Mouse (Mus musculus) CH12.LX (cell line): Measurements from ENCODE around the gene Clba1. TPM values are rescaled to one million over a fixed set of nuclear protein-coding genes. Genes with fewer than 3 reads are reported as not detected.

Experiments
- DNase-seq: peaks from one replicate; pipeline ENCODE4 v3.0.0-alpha.2; 2013; ENCODE audit errors: extremely low read depth
- H3K27ac ChIP-seq: 2 replicates; pipeline ENCODE4 v1.5.1; 2012; ENCODE audit warnings: low read depth, mild to moderate bottlenecking, control low read depth, moderate library complexity; ENCODE audit not compliant: insufficient read depth
- H3K27me3 ChIP-seq: replicated peaks from 2 replicates; pipeline ENCODE3; 2012; ENCODE audit warnings: inconsistent platforms
- H3K36me3 ChIP-seq, 2 experiments: replicated peaks in 1 of 2; 2 replicates each; pipeline versions ENCODE3 to v1.6.1; 2012; ENCODE audit warnings: inconsistent platforms in 1 of 2, low read length in 1 of 2, mild to moderate bottlenecking in 1 of 2, mixed read lengths in 1 of 2, moderate library complexity in 1 of 2; ENCODE audit not compliant: control insufficient read depth in 1 of 2, insufficient read depth in 1 of 2
- H3K4me1 ChIP-seq, 2 experiments: 2 replicates each; pipeline ENCODE4 v1.6.1; 2012; ENCODE audit warnings: inconsistent platforms in 1 of 2, moderate library complexity in 1 of 2; ENCODE audit not compliant: insufficient read depth in 2 of 2, control insufficient read depth in 1 of 2
- H3K4me2 ChIP-seq: 2 replicates; pipeline ENCODE4 v1.6.1; 2012; ENCODE audit warnings: low read depth, mild to moderate bottlenecking, control low read depth; ENCODE audit not compliant: poor library complexity, insufficient read depth, severe bottlenecking
- H3K4me3 ChIP-seq, 3 experiments: fragments of 150-350 bp in 1 of 3; sonication (generic) in 1 of 3; replicated peaks in 1 of 3; 2 replicates each; pipeline versions ENCODE3 to v1.5.1; 2011 to 2012; ENCODE audit warnings: low read depth in 2 of 3, low read length in 2 of 3, mild to moderate bottlenecking in 2 of 3, moderate library complexity in 2 of 3, control low read depth in 1 of 3, improper control_type of control experiment in 1 of 3, inconsistent platforms in 1 of 3, mixed read lengths in 1 of 3; ENCODE audit not compliant: poor library complexity in 1 of 3
- H3K79me2 ChIP-seq: replicated peaks from 2 replicates; pipeline ENCODE4 v1.6.1; 2012; ENCODE audit warnings: mild to moderate bottlenecking, moderate library complexity; ENCODE audit not compliant: control insufficient read depth, poor library complexity, insufficient read depth, severe bottlenecking; ENCODE audit errors: extremely low read depth
- H3K9ac ChIP-seq: 2 replicates; pipeline ENCODE4 v1.6.1; 2012; ENCODE audit warnings: low read depth, mild to moderate bottlenecking, control low read depth, moderate library complexity; ENCODE audit not compliant: insufficient read depth
- H3K9me3 ChIP-seq: replicated peaks from 2 replicates; pipeline ENCODE3; 2012; ENCODE audit warnings: low read length, inconsistent platforms, mixed read lengths
- CHD1 ChIP-seq: IDR thresholded peaks from 2 replicates; pipeline ENCODE4 v1.6.1; 2012; ENCODE audit warnings: low read depth, low read length, improper control_type of control experiment, inconsistent platforms
- CHD2 ChIP-seq: IDR thresholded peaks from 2 replicates; pipeline ENCODE4 v1.6.1; 2011; ENCODE audit warnings: low read length, improper control_type of control experiment
- E2F4 ChIP-seq: IDR thresholded peaks from 2 replicates; pipeline ENCODE4 v1.6.1; 2011; ENCODE audit warnings: low read depth, low read length, improper control_type of control experiment; ENCODE audit not compliant: insufficient replicate concordance
- ELF1 ChIP-seq: IDR thresholded peaks from 2 replicates; pipeline ENCODE4 v1.6.1; 2014; ENCODE audit warnings: low read depth, mild to moderate bottlenecking, inconsistent platforms, low read length, improper control_type of control experiment
- EP300 ChIP-seq: IDR thresholded peaks from 2 replicates; pipeline ENCODE4 v1.6.1; 2011; ENCODE audit warnings: low read length, improper control_type of control experiment
- ETS1 ChIP-seq: conservative IDR thresholded peaks from 2 replicates; pipeline ENCODE4 v1.6.1; 2012; ENCODE audit warnings: low read depth, mild to moderate bottlenecking, inconsistent platforms, low read length, improper control_type of control experiment, moderate library complexity
- GABPA ChIP-seq: IDR thresholded peaks from 2 replicates; pipeline ENCODE4 v1.6.1; 2012; ENCODE audit warnings: low read depth, low read length, improper control_type of control experiment, inconsistent platforms; ENCODE audit not compliant: insufficient replicate concordance
- HCFC1 ChIP-seq: IDR thresholded peaks from 2 replicates; pipeline ENCODE4 v1.6.1; 2012; ENCODE audit warnings: low read depth, mild to moderate bottlenecking, inconsistent platforms, low read length, improper control_type of control experiment
- JUN ChIP-seq: IDR thresholded peaks from 2 replicates; pipeline ENCODE4 v1.6.1; 2011; ENCODE audit warnings: low read depth, mild to moderate bottlenecking, low read length, improper control_type of control experiment, moderate library complexity; ENCODE audit not compliant: insufficient read depth
- KAT2A ChIP-seq: IDR thresholded peaks from 2 replicates; pipeline ENCODE4 v1.6.1; 2012; ENCODE audit warnings: low read length, improper control_type of control experiment, inconsistent platforms; ENCODE audit not compliant: insufficient replicate concordance
- MAFK ChIP-seq: IDR thresholded peaks from 2 replicates; pipeline ENCODE4 v1.6.1; 2011; ENCODE audit warnings: low read length, improper control_type of control experiment; ENCODE audit not compliant: insufficient replicate concordance
- MAX ChIP-seq: IDR thresholded peaks from 2 replicates; pipeline ENCODE4 v1.6.1; 2011; ENCODE audit warnings: low read length, improper control_type of control experiment
- MEF2A ChIP-seq: IDR thresholded peaks from 2 replicates; pipeline ENCODE4 v1.6.1; 2014; ENCODE audit warnings: low read depth, mild to moderate bottlenecking, inconsistent platforms, low read length, improper control_type of control experiment, borderline replicate concordance
- MXI1 ChIP-seq: IDR thresholded peaks from 2 replicates; pipeline ENCODE4 v1.6.1; 2011; ENCODE audit warnings: mild to moderate bottlenecking, low read depth, low read length, improper control_type of control experiment
- MYC ChIP-seq: IDR thresholded peaks from 2 replicates; pipeline ENCODE4 v1.6.1; 2011; ENCODE audit warnings: low read depth, mild to moderate bottlenecking, improper control_type of control experiment, low read length
- NELFE ChIP-seq: IDR thresholded peaks from 2 replicates; pipeline ENCODE4 v1.6.1; 2011; ENCODE audit warnings: low read depth, low read length, improper control_type of control experiment
- PAX5 ChIP-seq: IDR thresholded peaks from 2 replicates; pipeline ENCODE4 v1.6.1; 2012; ENCODE audit warnings: low read length, inconsistent platforms, mixed read lengths
- POLR2AphosphoS2 ChIP-seq: IDR thresholded peaks from 2 replicates; pipeline ENCODE4 v1.6.1; 2011; ENCODE audit warnings: low read depth, low read length, improper control_type of control experiment
- RAD21 ChIP-seq: IDR thresholded peaks from 2 replicates; pipeline ENCODE4 v1.6.1; 2011; ENCODE audit warnings: low read depth, mild to moderate bottlenecking, low read length, improper control_type of control experiment, moderate library complexity
- RCOR1 ChIP-seq: conservative IDR thresholded peaks from 2 replicates; pipeline ENCODE4 v1.6.1; 2012; ENCODE audit warnings: low read depth, mild to moderate bottlenecking, inconsistent platforms, low read length, improper control_type of control experiment
- SIN3A ChIP-seq: IDR thresholded peaks from 2 replicates; pipeline ENCODE4 v1.6.1; 2012; ENCODE audit warnings: low read length, improper control_type of control experiment, inconsistent platforms
- TBP ChIP-seq: conservative IDR thresholded peaks from 2 replicates; pipeline ENCODE4 v1.6.1; 2011; ENCODE audit warnings: low read depth, low read length, improper control_type of control experiment
- TCF12 ChIP-seq: IDR thresholded peaks from 2 replicates; pipeline ENCODE4 v1.6.1; 2014; ENCODE audit warnings: low read depth, mild to moderate bottlenecking, inconsistent platforms, low read length, improper control_type of control experiment
- UBTF ChIP-seq: IDR thresholded peaks from 2 replicates; pipeline ENCODE4 v1.6.1; 2012; ENCODE audit warnings: low read depth, mild to moderate bottlenecking, inconsistent platforms, low read length, improper control_type of control experiment, moderate library complexity
- USF1 ChIP-seq: IDR thresholded peaks from 2 replicates; pipeline ENCODE4 v1.6.1; 2014; ENCODE audit warnings: low read depth, mild to moderate bottlenecking, inconsistent platforms, low read length, improper control_type of control experiment
- USF2 ChIP-seq: conservative IDR thresholded peaks from 2 replicates; pipeline ENCODE4 v1.6.1; 2011; ENCODE audit warnings: low read depth, low read length, improper control_type of control experiment
- ZC3H11A ChIP-seq: IDR thresholded peaks from 2 replicates; pipeline ENCODE4 v1.6.1; 2012; ENCODE audit warnings: low read depth, mild to moderate bottlenecking, inconsistent platforms, low read length, improper control_type of control experiment
- ZKSCAN1 ChIP-seq: IDR thresholded peaks from 2 replicates; pipeline ENCODE4 v1.6.1; 2012; ENCODE audit warnings: low read depth, inconsistent platforms, low read length, improper control_type of control experiment, borderline replicate concordance
- ZMIZ1 ChIP-seq: IDR thresholded peaks from 2 replicates; pipeline ENCODE4 v1.6.1; 2012; ENCODE audit warnings: low read depth, mild to moderate bottlenecking, inconsistent platforms, low read length, improper control_type of control experiment
- dilution Hi-C: fragments of 300-500 bp; cut with MboI; formaldehyde crosslinking; loops from 2 replicates; pipeline ENCODE4 v1.14.3; 2020; ENCODE audit warnings: low sequenced_read_pairs; ENCODE audit not compliant: extremely low pct_unique_long_range_greater_than_20kb, extremely low pct_ligation_motif_present
- in situ Hi-C: fragments of 300-500 bp; cut with MboI; formaldehyde crosslinking; loops from 3 replicates; pipeline ENCODE4 v1.14.3; 2019; ENCODE audit warnings: low sequenced_read_pairs, low pct_ligation_motif_present, low pct_unique_long_range_greater_than_20kb, mixed read lengths
- polyA plus RNA-seq: library from polyadenylated mRNA; unstranded; fragments of >175 nt; gene quantifications from 2 replicates; pipeline ENCODE4 v1.2.1, GENCODE M21; 2012; ENCODE audit warnings: low read depth; ENCODE audit not compliant: insufficient read length
- total RNA-seq, 2 experiments: library from RNA; depleted of rRNA; stranded (reverse); fragments of 300-350 nt in 1 of 2; fragments of >200 nt in 1 of 2; gene quantifications; 2 replicates each; pipeline ENCODE4 v1.2.3; 2012 to 2014

Gene Clba1
- total and polyA plus RNA-seq, 3 experiments: 2.5 to 3.5 (median 3.5) TPM

GRCm38 (mm10) chr12:112847880-112848279, 39.1 kb downstream of the Clba1 start:
- in situ Hi-C loops: loop anchor here (5.0 kb wide), 1 partner anchor 101 kb away; no protein-coding TSS in a partner anchor
- Histone ChIP-seq H3K36me3 (peaks cover 32 to 42% of the 10 kb centered on the region in 2 experiments), H3K79me2 (0 out of 2 replicates have a peak, but pooled peaks cover 6% of the 10 kb centered on the region), H3K4me1 (peaks cover 5 to 44% of the 10 kb centered on the region in 2 experiments), H3K27ac (no peak overlapping the region), H3K27me3 (no peaks in the 10 kb centered on the region), H3K4me2 (no peak overlapping the region), H3K9ac (no peak overlapping the region), H3K9me3 (peaks cover 7% of the 10 kb centered on the region), H3K4me3 (no peak overlapping the region)
- DNase-seq: no peak
- dilution Hi-C loops: no loop called here
- no peak for TF ChIP-seq PAX5
- no peak for TF ChIP-seq GABPA
- no peak for TF ChIP-seq RAD21
- no peak for TF ChIP-seq EP300
- TF ChIP-seq USF2: no peak
- TF ChIP-seq KAT2A: no peak
- no peak for TF ChIP-seq TCF12
- no peak for TF ChIP-seq ZKSCAN1
- no peak for TF ChIP-seq ZC3H11A
- TF ChIP-seq ZMIZ1: no peak
- TF ChIP-seq E2F4: no peak
- TF ChIP-seq MYC: no peak

GRCm38 (mm10) chr12:112849235-112850022, 40.7 kb downstream of the Clba1 start:
- dilution Hi-C loops: no loop called here
- H3K27ac ChIP-seq: no peak overlapping the region
- in situ Hi-C loops: loop anchor here (5.0 to 10.0 kb wide), 2 partner anchors 102 to 195 kb away; no protein-coding TSS in a partner anchor
- no peak overlapping the region for H3K4me2 ChIP-seq
- H3K4me1 ChIP-seq: peaks cover 10 to 54% of the 10 kb centered on the region in 2 experiments
- no peaks in the 10 kb centered on the region for H3K27me3 ChIP-seq
- H3K4me3 ChIP-seq: no peak overlapping the region
- peaks cover 15% of the 10 kb centered on the region; the same call in 1 of the 2 replicates for H3K79me2 ChIP-seq
- no peak overlapping the region for H3K9ac ChIP-seq
- peaks cover 7% of the 10 kb centered on the region for H3K9me3 ChIP-seq
- peaks cover 46 to 56% of the 10 kb centered on the region in 2 experiments for H3K36me3 ChIP-seq
- no peak for DNase-seq
- TF ChIP-seq RCOR1: no peak
- no peak for TF ChIP-seq CHD2
- TF ChIP-seq MXI1: no peak
- no peak for TF ChIP-seq SIN3A
- TF ChIP-seq TCF12: no peak
- no peak for TF ChIP-seq GABPA
- no peak for TF ChIP-seq PAX5
- no peak for TF ChIP-seq ZC3H11A
- TF ChIP-seq JUN: no peak
- no peak for TF ChIP-seq UBTF
- no peak for TF ChIP-seq TBP
- no peak for TF ChIP-seq HCFC1
- TF ChIP-seq ZMIZ1: no peak
- no peak for TF ChIP-seq USF1
- no peak for TF ChIP-seq ZKSCAN1
- TF ChIP-seq KAT2A: no peak
- no peak for TF ChIP-seq MAX
- TF ChIP-seq NELFE: no peak
- no peak for TF ChIP-seq ELF1
- TF ChIP-seq MAFK: no peak
- no peak for TF ChIP-seq EP300
- no peak for TF ChIP-seq CHD1
- no peak for TF ChIP-seq MEF2A
- TF ChIP-seq ETS1: peak; percentile 26; the same call in 1 of the 2 replicates
- peak; percentile 93 for TF ChIP-seq POLR2AphosphoS2
